Mouse (Mus musculus) liver, postnatal 0 days (tissue): ENCODE results near the gene Pidd1. TPM values are rescaled to one million over a fixed set of nuclear protein-coding genes. Genes with fewer than 3 reads are reported as not detected.

Experiments
- ATAC-seq: fragments of 200-750 bp; cut with Nextera tagmentation; 2 replicates; pipeline ENCODE4 v1.8.0; 2017; ENCODE audit warnings: mild to moderate bottlenecking, moderate library complexity
- DNase-seq: peaks from one replicate; pipeline ENCODE4 v3.0.0-alpha.2; 2016
- H3K27ac ChIP-seq: fragments of 300-500 bp; sonication (generic); 2 replicates; pipeline ENCODE4 v1.5.1; 2014; ENCODE audit warnings: antibody characterized with exemption, moderate library complexity, mild to moderate bottlenecking, low read depth
- H3K27me3 ChIP-seq: fragments of 300-500 bp; sonication (generic); 2 replicates; pipeline ENCODE4 v1.6.1; 2014; ENCODE audit warnings: low read length, control low read depth, mixed read lengths; ENCODE audit not compliant: insufficient read depth
- H3K36me3 ChIP-seq: fragments of 300-500 bp; sonication (generic); replicated peaks from 2 replicates; pipeline ENCODE4 v1.6.1; 2014; ENCODE audit warnings: mild to moderate bottlenecking, control low read depth, low read length, moderate library complexity, mixed read lengths; ENCODE audit not compliant: insufficient read depth
- H3K4me1 ChIP-seq: fragments of 300-500 bp; sonication (generic); 2 replicates; pipeline ENCODE4 v1.6.1; 2014; ENCODE audit warnings: antibody characterized with exemption, mild to moderate bottlenecking, control low read depth; ENCODE audit not compliant: insufficient read depth
- H3K4me2 ChIP-seq: fragments of 300-500 bp; sonication (generic); 2 replicates; pipeline ENCODE4 v1.6.1; 2014; ENCODE audit warnings: low read depth, mild to moderate bottlenecking, low read length, moderate library complexity, mixed read lengths
- H3K4me3 ChIP-seq: fragments of 300-500 bp; sonication (generic); 2 replicates; pipeline ENCODE4 v1.5.1; 2014; ENCODE audit warnings: low read depth, low read length
- H3K9ac ChIP-seq: fragments of 300-500 bp; sonication (generic); replicated peaks from 2 replicates; pipeline ENCODE4 v1.6.1; 2014; ENCODE audit warnings: mild to moderate bottlenecking, moderate library complexity
- H3K9me3 ChIP-seq: fragments of 300-500 bp; sonication (generic); 2 replicates; pipeline ENCODE4 v1.6.1; 2016; ENCODE audit warnings: mild to moderate bottlenecking, control low read depth, low read length, mixed read lengths
- CTCF ChIP-seq: sonication (generic); IDR thresholded peaks from 2 replicates; pipeline ENCODE4 v1.5.1; 2016; ENCODE audit warnings: antibody characterized with exemption, low read depth
- EP300 ChIP-seq: IDR thresholded peaks from 2 replicates; pipeline ENCODE4 v1.6.1; 2016; ENCODE audit warnings: antibody characterized with exemption, low read depth, mild to moderate bottlenecking
- WGBS: fragments of 180-500 bp; shearing (Covaris S2); extraction: QIAGEN DNeasy Blood & Tissue Kit; methylation state at CpG from one replicate; pipeline ENCODE4 v1.1.7; 2014; ENCODE audit not compliant: insufficient replicate concordance; 5-methylcytosine and 5-hydroxymethylcytosine counted together
- polyA plus RNA-seq: library from polyadenylated mRNA; unstranded; fragments of >200 nt; fragmentation: Nextera tagmentation; extraction: Ambion mirVana; gene quantifications from 2 replicates; pipeline ENCODE4 v1.2.1, GENCODE M21; 2015

The Pidd1 gene
- polyA plus RNA-seq, 1 experiment from 2014 or later, result 4.3 TPM

DNA sequence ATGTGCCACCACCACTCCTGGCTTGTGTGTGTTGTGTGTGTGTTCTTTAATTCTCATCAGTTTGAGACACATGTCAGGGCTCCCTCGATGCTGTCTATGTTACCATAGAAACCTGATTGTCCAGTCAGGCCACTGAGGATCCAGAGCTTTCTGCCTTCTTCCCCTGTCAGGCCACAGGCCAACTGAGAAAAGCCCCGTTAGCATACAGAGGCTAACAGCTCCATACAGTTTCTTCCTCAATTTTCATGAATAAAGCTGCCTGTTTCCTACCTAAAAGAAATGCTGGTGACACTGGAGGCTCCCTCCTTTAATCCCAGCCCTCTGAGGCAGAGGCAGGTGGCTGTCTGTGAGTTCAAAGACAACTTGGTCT is 7.3 kb downstream of the Pidd1 start:
- peak overlapping the region; percentile 78; the same call in 1 of the 2 replicates for H3K9ac ChIP-seq
- peak overlapping the region; percentile 93 for H3K4me2 ChIP-seq
- peak overlapping the region; percentile 86 for H3K27ac ChIP-seq
- peak overlapping the region; percentile 82 for H3K4me3 ChIP-seq
- no peaks in the 10 kb centered on the region for H3K27me3 ChIP-seq
- peaks cover 44% of the 10 kb centered on the region for H3K36me3 ChIP-seq
- 39% methylated on average over 2 of the region's 2 CpGs for WGBS
- no peaks in the 10 kb centered on the region for H3K9me3 ChIP-seq
- ATAC-seq (no peak), DNase-seq (no peak)
- TF ChIP-seq EP300, result no peak
- TF ChIP-seq CTCF, result no peak
- peaks cover 48% of the 10 kb centered on the region for H3K4me1 ChIP-seq

- no peak for TF ChIP-seq CTCF
- TF ChIP-seq EP300, result no peak
- Histone ChIP-seq H3K9me3 (no peaks in the 10 kb centered on the region), H3K9ac (peak overlapping the region; percentile 62), H3K36me3 (peaks cover 44% of the 10 kb centered on the region), H3K4me2 (peak overlapping the region; percentile 93), H3K4me3 (peak overlapping the region; percentile 82; the same call in 1 of the 2 replicates), H3K27me3 (no peaks in the 10 kb centered on the region), H3K27ac (peak overlapping the region; percentile 86), H3K4me1 (peaks cover 47% of the 10 kb centered on the region)
- 67% methylated on average over 9 of the region's 9 CpGs for WGBS
- peak; percentile 22 for DNase-seq
- ATAC-seq, result no peak
Measured at GRCm38 (mm10) chr7:141435856-141436522, 7.8 kb downstream of the Pidd1 start.

DNA sequence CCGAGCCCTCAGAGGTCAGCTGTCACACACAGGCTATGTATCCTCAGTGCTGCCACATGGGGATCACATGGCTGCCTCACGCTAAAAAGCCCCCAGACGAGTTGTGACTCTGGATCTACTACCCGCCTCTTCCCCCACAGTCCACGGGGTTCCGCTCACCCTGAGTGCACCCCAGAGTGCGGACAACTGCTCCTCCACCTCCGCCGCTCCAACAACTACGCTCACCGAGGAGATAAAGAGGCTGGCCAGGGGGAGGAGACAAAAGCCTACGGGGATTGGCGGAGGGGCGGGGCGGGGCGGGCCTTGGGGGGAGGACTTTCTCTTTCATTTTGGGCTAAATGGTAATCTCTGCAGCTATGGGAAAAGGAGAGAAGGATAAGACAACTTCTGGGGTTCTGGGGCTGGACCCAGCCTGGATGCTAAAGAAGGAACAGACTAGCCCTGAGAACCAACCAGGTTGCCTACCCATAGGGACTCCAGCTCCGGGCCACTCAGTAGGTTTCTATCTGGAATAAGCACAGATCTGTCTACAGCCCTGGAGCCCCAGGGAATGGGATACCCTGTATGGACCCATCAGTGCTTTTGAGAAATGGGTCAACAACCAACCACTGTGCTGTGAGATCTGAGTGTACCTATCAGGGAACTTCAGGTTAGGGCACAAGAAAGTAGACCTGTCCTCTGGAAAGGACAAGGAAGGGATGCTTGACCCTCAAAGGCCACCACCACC is 8.5 kb downstream of the Pidd1 start:
- H3K4me1 ChIP-seq, result peaks cover 40% of the 10 kb centered on the region
- peak; percentile 56 for ATAC-seq

GRCm38 (mm10) chr7:141434464-141434863 is 9.4 kb downstream of the Pidd1 start:
- no peak for TF ChIP-seq EP300
- no peaks in the 10 kb centered on the region for H3K27me3 ChIP-seq
- no peaks in the 10 kb centered on the region for H3K9me3 ChIP-seq
- peaks cover 38% of the 10 kb centered on the region for H3K36me3 ChIP-seq
- peak overlapping the region; percentile 57 for H3K4me3 ChIP-seq
- peak; percentile 34 for DNase-seq
- no peak for ATAC-seq
- H3K9ac ChIP-seq, result peak overlapping the region; percentile 62
- H3K27ac ChIP-seq, result peak overlapping the region; percentile 86
- WGBS, result 34% methylated on average over 8 of the region's 8 CpGs
- H3K4me1 ChIP-seq, result peaks cover 39% of the 10 kb centered on the region
- H3K4me2 ChIP-seq, result peak overlapping the region; percentile 93

More for the DNA sequence above, 8.5 kb downstream of the Pidd1 start:
- peak; percentile 88 for DNase-seq
- Histone ChIP-seq H3K9me3 (no peaks in the 10 kb centered on the region), H3K4me3 (peak overlapping the region; percentile 57), H3K4me2 (peak overlapping the region; percentile 93), H3K36me3 (peaks cover 46% of the 10 kb centered on the region), H3K27ac (peak overlapping the region; percentile 86), H3K27me3 (no peaks in the 10 kb centered on the region), H3K9ac (peak overlapping the region; percentile 62)
- WGBS, result 2% methylated on average over 17 of the region's 17 CpGs
- TF ChIP-seq CTCF (peak; percentile 6; the same call in 1 of the 2 replicates), EP300 (no peak)

DNA sequence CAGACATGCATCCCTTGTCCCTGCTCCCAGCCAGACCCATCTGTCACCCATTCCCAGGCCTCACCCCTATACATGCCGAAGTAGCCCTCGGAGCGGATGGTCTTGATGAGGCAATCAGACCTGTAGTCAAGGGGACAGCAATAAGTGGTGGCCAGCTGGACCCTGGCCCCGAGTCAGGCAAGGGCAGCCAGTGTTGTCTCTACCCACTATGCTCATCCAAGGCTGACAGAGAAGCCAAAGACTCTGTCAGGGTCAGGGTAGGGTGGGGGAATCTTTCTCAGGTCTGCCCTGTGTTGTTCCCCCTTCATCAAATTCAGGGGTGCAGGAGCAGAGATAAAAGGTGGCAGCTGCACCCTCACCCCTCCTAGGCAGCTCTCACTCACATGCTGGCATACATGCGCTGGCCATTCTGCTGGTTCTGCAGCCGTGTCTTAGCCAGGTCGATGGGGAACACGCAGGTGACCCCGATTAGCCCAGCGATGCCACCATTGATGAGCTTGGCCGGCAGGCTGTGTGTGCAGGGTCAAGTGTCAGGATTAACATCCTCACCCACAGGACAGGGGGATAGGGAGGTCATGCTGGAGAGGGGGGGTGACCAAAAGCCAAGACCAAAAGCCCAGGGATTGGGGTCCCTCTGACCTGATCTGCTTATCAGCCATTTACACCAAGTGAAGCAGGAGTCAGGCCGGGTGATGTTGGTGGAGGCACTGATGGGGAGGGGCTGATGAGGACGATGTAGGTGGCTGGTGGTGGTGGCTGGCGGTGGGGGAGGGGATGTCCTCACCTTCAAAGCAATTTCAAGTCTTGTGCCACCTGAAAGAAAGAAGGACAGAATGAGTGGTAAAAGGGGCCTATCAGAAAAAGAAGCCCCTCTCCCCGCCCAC is 10.1 kb downstream of the Pidd1 start:
- Histone ChIP-seq H3K27ac (no peak overlapping the region), H3K27me3 (no peaks in the 10 kb centered on the region), H3K4me3 (peak overlapping the region; percentile 57), H3K4me2 (peak overlapping the region; percentile 93), H3K9me3 (no peaks in the 10 kb centered on the region), H3K36me3 (peaks cover 31% of the 10 kb centered on the region), H3K4me1 (peaks cover 39% of the 10 kb centered on the region), H3K9ac (peak overlapping the region; percentile 62)
- TF ChIP-seq EP300, result no peak
- TF ChIP-seq CTCF, result no peak
- 80% methylated on average over 15 of the region's 15 CpGs for WGBS
- no peak for ATAC-seq
- peak; percentile 22 for DNase-seq
